Mouse (Mus musculus) R1 (cell line): ENCODE data around the gene Gm9970.
A peak's percentile ranks its signal among the peaks of the same experiment; 100 is the strongest.

Experiments
- DNase-seq: peaks from one replicate; pipeline ENCODE4 v3.0.0-alpha.2; 2018; ENCODE audit warnings: low read depth, low spot score

The Gm9970 gene

DNA sequence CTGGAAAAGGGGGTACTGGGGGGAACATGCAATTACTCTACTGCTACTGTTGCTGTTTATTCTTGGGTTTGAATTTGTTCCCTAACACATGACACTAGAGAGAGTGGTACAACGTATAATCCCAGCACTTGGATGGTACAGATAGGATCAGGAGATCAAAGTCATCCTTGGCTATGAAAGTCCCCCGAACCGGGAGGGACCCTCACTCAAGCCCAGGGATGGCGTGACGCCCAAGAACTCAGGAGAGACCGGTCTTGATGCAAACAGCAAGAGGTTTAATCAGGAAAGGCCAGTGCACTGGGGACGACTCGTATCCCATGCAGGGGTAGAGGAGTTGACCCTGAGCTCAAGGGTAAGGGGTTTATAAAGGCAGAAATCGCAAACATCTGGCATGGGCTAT, 18.3 kb downstream of the Gm9970 start:
- no peak for DNase-seq

DNA sequence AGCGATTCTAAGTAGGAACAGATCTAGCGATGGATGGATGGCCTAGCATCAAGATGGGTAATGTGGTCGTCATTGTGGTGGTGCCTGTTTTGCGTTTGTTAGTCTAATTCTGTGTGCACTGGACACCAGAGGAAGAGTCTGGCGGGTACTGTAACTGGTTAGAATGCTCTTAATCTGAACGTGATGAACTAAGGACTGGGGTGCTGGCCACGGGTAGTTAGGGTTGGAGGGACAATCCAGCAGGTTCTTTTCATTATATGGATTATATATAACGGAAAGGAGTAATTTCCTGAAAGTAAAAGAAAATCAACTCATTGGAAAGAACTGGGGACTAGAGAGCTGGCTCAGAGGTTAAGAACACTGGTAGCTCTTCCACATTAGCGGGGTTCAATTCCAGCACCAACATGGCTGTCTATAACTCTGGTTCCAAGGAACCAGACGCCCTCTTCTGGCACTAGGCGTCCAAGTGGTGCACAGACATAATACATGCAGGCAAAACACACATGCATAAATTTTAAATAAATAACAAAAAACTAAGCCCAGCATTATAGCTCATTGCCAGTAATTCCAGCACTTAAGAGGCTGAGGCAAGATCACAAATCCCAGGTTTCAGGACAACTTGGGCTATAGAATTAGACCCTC, 19.6 kb downstream of the Gm9970 start:
- DNase-seq, result peak; percentile 85

- peak; percentile 91 for DNase-seq
These were observed 20.4 kb downstream of the Gm9970 start, which contains the start of gene Ppm1g for GRCm38 (mm10) chr5:31220448-31221303. TSS of gene Ppm1g (minus strand) at chr5:31220687.

GRCm38 (mm10) chr5:31219911-31220447, 21.1 kb downstream of the Gm9970 start:
- DNase-seq, result peak; percentile 77

GRCm38 (mm10) chr5:31219474-31219873, 21.6 kb downstream of the Gm9970 start:
- DNase-seq, result no peak

DNA sequence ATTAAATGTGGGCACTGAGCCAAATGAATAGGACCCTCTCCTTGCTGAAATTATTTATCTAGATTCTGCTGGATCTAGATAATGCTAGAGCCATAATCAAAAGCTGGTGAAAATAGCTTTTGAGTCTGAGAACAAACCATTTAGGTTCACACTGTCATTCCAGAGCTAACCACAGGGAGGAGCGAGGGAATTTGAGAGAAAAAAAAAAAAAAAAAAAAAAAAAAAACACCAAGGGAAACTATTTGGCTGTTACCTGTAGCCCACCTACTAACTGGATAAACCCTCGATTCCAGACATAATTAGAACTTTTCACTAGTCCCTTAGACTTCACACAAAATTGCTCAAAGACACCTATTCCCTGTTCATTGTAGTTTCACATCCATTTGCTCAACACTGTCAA, 22.0 kb downstream of the Gm9970 start:
- DNase-seq, result peak; percentile 59

- DNase-seq, result no peak
These were observed 22.7 kb downstream of the Gm9970 start for GRCm38 (mm10) chr5:31218294-31218693.

GRCm38 (mm10) chr5:31216554-31216953, 24.5 kb downstream of the Gm9970 start:
- DNase-seq, result peak; percentile 34

GRCm38 (mm10) chr5:31204421-31204820, 36.6 kb downstream of the Gm9970 start:
- no peak for DNase-seq

DNA sequence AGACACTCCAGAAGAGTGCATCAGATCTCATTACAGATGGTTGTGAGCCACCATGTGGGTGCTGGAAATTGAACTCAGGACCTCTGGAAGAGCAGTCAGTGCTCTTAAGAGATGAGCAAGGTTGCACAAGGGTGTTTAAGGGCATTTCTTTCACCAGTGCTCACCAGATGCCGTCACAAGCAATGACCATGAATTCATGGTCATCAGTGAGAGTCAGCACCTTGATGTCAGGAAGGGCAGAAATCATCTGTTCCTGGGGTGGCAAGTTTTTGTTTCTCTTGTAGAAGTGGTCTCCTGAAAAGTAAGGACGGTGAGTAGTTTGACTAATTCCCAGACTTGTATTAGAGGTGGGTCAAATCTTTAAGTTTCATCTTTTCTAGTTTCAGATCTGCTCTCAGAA, 37.2 kb downstream of the Gm9970 start:
- no peak for DNase-seq

DNA sequence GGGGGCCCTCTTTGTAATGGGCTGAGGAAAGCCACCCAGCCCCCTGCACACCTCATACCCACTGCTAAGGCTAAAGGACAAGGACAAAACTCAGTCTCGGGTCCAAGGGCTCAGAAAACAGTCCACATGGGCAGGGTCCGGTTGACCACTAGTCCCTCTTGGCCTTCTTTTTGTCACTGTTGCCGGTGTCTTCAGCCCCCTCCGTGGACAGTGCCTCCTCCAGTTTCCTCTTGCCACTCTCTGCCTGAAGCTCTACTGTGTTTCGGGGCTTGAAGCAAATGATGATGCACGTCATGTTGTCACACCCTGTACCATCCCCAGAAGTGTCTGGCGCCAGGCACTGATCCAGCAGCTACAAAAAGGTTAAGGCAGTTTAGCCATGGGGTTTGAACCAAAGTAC, 38.1 kb downstream of the Gm9970 start:
- DNase-seq, result no peak

- DNase-seq, result peak; percentile 99
These were observed 39.1 kb downstream of the Gm9970 start, which contains the start of gene Zfp513 for GRCm38 (mm10) chr5:31201742-31202590. TSS of gene Zfp513 (minus strand) at chr5:31202303.

- no peak for DNase-seq
These were observed 39.8 kb downstream of the Gm9970 start for GRCm38 (mm10) chr5:31201042-31201741.

- DNase-seq, result no peak
These were observed 40.7 kb downstream of the Gm9970 start for GRCm38 (mm10) chr5:31200327-31200768.

GRCm38 (mm10) chr5:31199893-31200292, 41.1 kb downstream of the Gm9970 start:
- peak; percentile 30 for DNase-seq

- DNase-seq, result no peak
These were observed 41.6 kb downstream of the Gm9970 start for GRCm38 (mm10) chr5:31199321-31199892.

- no peak for DNase-seq
These were observed 42.3 kb downstream of the Gm9970 start for GRCm38 (mm10) chr5:31198616-31199320.

GRCm38 (mm10) chr5:31198170-31198569, 42.9 kb downstream of the Gm9970 start:
- DNase-seq, result no peak

DNA sequence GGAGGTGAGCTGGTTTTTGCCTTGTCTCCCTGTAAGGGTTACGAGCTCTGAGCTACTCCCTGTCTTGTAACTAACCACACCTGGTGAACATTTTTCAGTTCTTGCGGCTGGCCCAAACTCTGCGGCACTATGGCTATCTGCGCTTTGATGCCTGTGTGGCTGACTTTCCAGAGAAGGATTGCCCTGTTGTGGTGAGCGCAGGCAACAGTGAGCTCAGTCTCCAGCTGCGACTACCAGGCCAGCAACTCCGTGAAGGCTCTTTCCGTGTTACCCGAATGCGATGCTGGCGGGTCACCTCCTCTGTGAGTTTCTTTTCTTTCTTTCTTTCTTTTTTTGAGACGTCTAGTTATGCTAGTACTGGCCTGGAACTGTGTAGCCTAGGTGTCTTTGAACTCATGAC, 44.0 kb downstream of the Gm9970 start:
- no peak for DNase-seq

DNA sequence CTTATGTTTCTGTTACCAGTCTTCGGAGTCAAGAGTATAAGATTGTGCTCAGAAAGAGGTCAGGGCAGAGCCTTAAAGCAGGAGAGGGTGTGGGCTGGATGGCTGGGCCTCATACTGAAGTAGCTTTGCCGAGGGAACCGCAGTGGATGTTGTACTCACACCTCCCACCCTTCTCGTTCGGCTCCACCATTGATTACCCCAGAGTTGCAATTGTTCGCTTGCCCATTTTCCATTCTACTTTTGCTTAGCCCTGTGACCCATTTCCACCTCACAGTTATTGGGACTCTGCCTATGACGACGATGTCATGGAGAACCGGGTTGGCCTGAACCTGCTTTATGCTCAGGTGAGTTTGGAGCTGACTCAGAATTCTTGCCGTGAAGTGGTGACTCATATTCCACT, 44.8 kb downstream of the Gm9970 start:
- DNase-seq, result no peak
